Mouse (Mus musculus) lung, adult 2 months (tissue): ENCODE results near the gene Elp6.

ENCODE experiments used
- CTCF ChIP-seq: fragments of 200-500 bp; IDR thresholded peaks from 2 replicates; pipeline ENCODE4 v1.5.1; 2011; ENCODE audit warnings: mild to moderate bottlenecking, low read length, control low read depth; ENCODE audit not compliant: insufficient read depth
- POLR2A ChIP-seq: fragments of 200-500 bp; IDR thresholded peaks from 2 replicates; pipeline ENCODE4 v1.6.1; 2011; ENCODE audit warnings: low read depth, mild to moderate bottlenecking, control low read depth, low read length, borderline replicate concordance; ENCODE audit errors: extremely low read depth

- TF ChIP-seq POLR2A = no peak
- no peak for TF ChIP-seq CTCF
Observed at GRCm38 (mm10) chr9:110287321-110287924, 17.6 kb upstream of the Elp6 start.
